Mouse (Mus musculus): ENCODE measurements at regions not wholly inside any gene's neighbourhood (a gene's known extent, or its start where the extent isn't known, plus 50 kb on each side); places are given as distances from the start of the nearest gene placed in this dataset.
A peak's percentile ranks its signal among the peaks of the same experiment; 100 is the strongest.

GRCm38 (mm10) chr10:66941974-66942373 lies 154.0 kb upstream of the Jmjd1c start:
- Histone ChIP-seq H3K9ac (ENCODE audit: low read depth, low read length) (no peak overlapping the region), H3K27me3 (replicated peaks; ENCODE audit: control insufficient read depth, insufficient read depth, low read length) (no peaks in the 10 kb centered on the region), H3K9me3 (ENCODE audit: control insufficient read depth, low read length) (no peaks in the 10 kb centered on the region), H3K4me3 (ENCODE audit: low read length) (no peak overlapping the region), H3K36me3 (ENCODE audit: control insufficient read depth, insufficient read depth, low read length) (no peaks in the 10 kb centered on the region), H3K4me2 (ENCODE audit: low read depth, low read length) (no peak overlapping the region), H3K4me1 (ENCODE audit: control insufficient read depth, insufficient read depth, low read length) (peaks cover 3% of the 10 kb centered on the region; the same call in 1 of the 2 replicates), H3K27ac (ENCODE audit: low read length) (no peak overlapping the region)
- ATAC-seq: no peak
- WGBS: 84% methylated on average over 3 of the region's 3 CpGs

- no peak overlapping the region for H3K27ac ChIP-seq (ENCODE audit: low read length)
- no peak overlapping the region for H3K4me3 ChIP-seq (ENCODE audit: low read length)
- H3K9ac ChIP-seq (ENCODE audit: low read depth, low read length): no peak overlapping the region
- ATAC-seq: no peak
- WGBS: 32% methylated on average over 5 of the region's 5 CpGs
- H3K27me3 ChIP-seq (replicated peaks; ENCODE audit: control insufficient read depth, insufficient read depth, low read length): no peaks in the 10 kb centered on the region
- no peaks in the 10 kb centered on the region for H3K36me3 ChIP-seq (ENCODE audit: control insufficient read depth, insufficient read depth, low read length)
- no peaks in the 10 kb centered on the region for H3K9me3 ChIP-seq (ENCODE audit: control insufficient read depth, low read length)
- H3K4me1 ChIP-seq (ENCODE audit: control insufficient read depth, insufficient read depth, low read length): peaks cover 3% of the 10 kb centered on the region; the same call in 1 of the 2 replicates
- no peak overlapping the region for H3K4me2 ChIP-seq (ENCODE audit: low read depth, low read length)
These were observed 152.1 kb upstream of the Jmjd1c start for GRCm38 (mm10) chr10:66943875-66944274.

GRCm38 (mm10) chr10:66946161-66946560 lies 149.8 kb upstream of the Jmjd1c start:
- no peak overlapping the region for H3K9ac ChIP-seq (ENCODE audit: low read depth, low read length)
- H3K4me3 ChIP-seq (ENCODE audit: low read length): no peak overlapping the region
- H3K4me1 ChIP-seq (ENCODE audit: control insufficient read depth, insufficient read depth, low read length): peaks cover 3% of the 10 kb centered on the region; the same call in 1 of the 2 replicates
- H3K9me3 ChIP-seq (ENCODE audit: control insufficient read depth, low read length): no peaks in the 10 kb centered on the region
- peak; percentile 96 for ATAC-seq
- no peaks in the 10 kb centered on the region for H3K27me3 ChIP-seq (replicated peaks; ENCODE audit: control insufficient read depth, insufficient read depth, low read length)
- no peaks in the 10 kb centered on the region for H3K36me3 ChIP-seq (ENCODE audit: control insufficient read depth, insufficient read depth, low read length)
- WGBS: 36% methylated on average over 2 of the region's 2 CpGs
- H3K4me2 ChIP-seq (ENCODE audit: low read depth, low read length): no peak overlapping the region
- H3K27ac ChIP-seq (ENCODE audit: low read length): peak overlapping the region; percentile 55; the same call in 1 of the 2 replicates

- WGBS: 95% methylated on average over 2 of the region's 2 CpGs
- H3K4me1 ChIP-seq (ENCODE audit: control insufficient read depth, insufficient read depth, low read length): peaks cover 3% of the 10 kb centered on the region; the same call in 1 of the 2 replicates
- ATAC-seq: no peak
These were observed 147.6 kb upstream of the Jmjd1c start for GRCm38 (mm10) chr10:66948329-66948728.

GRCm38 (mm10) chr10:66950441-66950840 lies 145.5 kb upstream of the Jmjd1c start:
- Histone ChIP-seq H3K4me2 (ENCODE audit: low read depth, low read length) (no peak overlapping the region), H3K27ac (ENCODE audit: low read length) (no peak overlapping the region), H3K4me3 (ENCODE audit: low read length) (no peak overlapping the region), H3K36me3 (ENCODE audit: control insufficient read depth, insufficient read depth, low read length) (no peaks in the 10 kb centered on the region), H3K27me3 (replicated peaks; ENCODE audit: control insufficient read depth, insufficient read depth, low read length) (no peaks in the 10 kb centered on the region), H3K9ac (ENCODE audit: low read depth, low read length) (no peak overlapping the region), H3K9me3 (ENCODE audit: control insufficient read depth, low read length) (no peaks in the 10 kb centered on the region), H3K4me1 (ENCODE audit: control insufficient read depth, insufficient read depth, low read length) (no peaks in the 10 kb centered on the region; the same call in 1 of the 2 replicates)
- no peak for ATAC-seq
- WGBS: 92% methylated on average over 4 of the region's 4 CpGs

More at GRCm38 (mm10) chr10:66948329-66948728, 147.6 kb upstream of the Jmjd1c start:
- no peak overlapping the region for H3K9ac ChIP-seq (ENCODE audit: low read depth, low read length)
- no peaks in the 10 kb centered on the region for H3K36me3 ChIP-seq (ENCODE audit: control insufficient read depth, insufficient read depth, low read length)
- H3K4me3 ChIP-seq (ENCODE audit: low read length): no peak overlapping the region
- H3K4me2 ChIP-seq (ENCODE audit: low read depth, low read length): no peak overlapping the region
- H3K27ac ChIP-seq (ENCODE audit: low read length): no peak overlapping the region
- H3K9me3 ChIP-seq (ENCODE audit: control insufficient read depth, low read length): no peaks in the 10 kb centered on the region
- no peaks in the 10 kb centered on the region for H3K27me3 ChIP-seq (replicated peaks; ENCODE audit: control insufficient read depth, insufficient read depth, low read length)

GRCm38 (mm10) chr10:66951231-66951822 lies 144.6 kb upstream of the Jmjd1c start:
- 77% methylated on average over 8 of the region's 8 CpGs for WGBS
- H3K4me1 ChIP-seq (ENCODE audit: control insufficient read depth, insufficient read depth, low read length): no peaks in the 10 kb centered on the region; the same call in 1 of the 2 replicates
- no peak overlapping the region for H3K9ac ChIP-seq (ENCODE audit: low read depth, low read length)
- H3K9me3 ChIP-seq (ENCODE audit: control insufficient read depth, low read length): no peaks in the 10 kb centered on the region
- H3K4me2 ChIP-seq (ENCODE audit: low read depth, low read length): no peak overlapping the region
- no peaks in the 10 kb centered on the region for H3K36me3 ChIP-seq (ENCODE audit: control insufficient read depth, insufficient read depth, low read length)
- H3K4me3 ChIP-seq (ENCODE audit: low read length): no peak overlapping the region
- H3K27ac ChIP-seq (ENCODE audit: low read length): no peak overlapping the region
- no peaks in the 10 kb centered on the region for H3K27me3 ChIP-seq (replicated peaks; ENCODE audit: control insufficient read depth, insufficient read depth, low read length)
- no peak for ATAC-seq

GRCm38 (mm10) chr10:66951935-66952334 lies 144.0 kb upstream of the Jmjd1c start:
- H3K4me1 ChIP-seq (ENCODE audit: control insufficient read depth, insufficient read depth, low read length): no peaks in the 10 kb centered on the region
- no peaks in the 10 kb centered on the region for H3K27me3 ChIP-seq (replicated peaks; ENCODE audit: control insufficient read depth, insufficient read depth, low read length)
- H3K4me2 ChIP-seq (ENCODE audit: low read depth, low read length): no peak overlapping the region
- WGBS: 62% methylated on average over 9 of the region's 9 CpGs
- ATAC-seq: peak; percentile 62; the same call in 1 of the 2 replicates
- no peak overlapping the region for H3K9ac ChIP-seq (ENCODE audit: low read depth, low read length)
- H3K9me3 ChIP-seq (ENCODE audit: control insufficient read depth, low read length): no peaks in the 10 kb centered on the region
- no peak overlapping the region for H3K4me3 ChIP-seq (ENCODE audit: low read length)
- H3K27ac ChIP-seq (ENCODE audit: low read length): no peak overlapping the region
- H3K36me3 ChIP-seq (ENCODE audit: control insufficient read depth, insufficient read depth, low read length): no peaks in the 10 kb centered on the region

- no peak overlapping the region for H3K9ac ChIP-seq (ENCODE audit: low read depth, low read length)
- 53% methylated on average over 10 of the region's 10 CpGs for WGBS
- no peak overlapping the region for H3K27ac ChIP-seq (ENCODE audit: low read length)
- H3K4me3 ChIP-seq (ENCODE audit: low read length): no peak overlapping the region
- H3K27me3 ChIP-seq (replicated peaks; ENCODE audit: control insufficient read depth, insufficient read depth, low read length): no peaks in the 10 kb centered on the region
- no peaks in the 10 kb centered on the region for H3K4me1 ChIP-seq (ENCODE audit: control insufficient read depth, insufficient read depth, low read length)
- H3K9me3 ChIP-seq (ENCODE audit: control insufficient read depth, low read length): no peaks in the 10 kb centered on the region
- H3K4me2 ChIP-seq (ENCODE audit: low read depth, low read length): no peak overlapping the region
- no peak for ATAC-seq
- H3K36me3 ChIP-seq (ENCODE audit: control insufficient read depth, insufficient read depth, low read length): no peaks in the 10 kb centered on the region
These were observed 142.5 kb upstream of the Jmjd1c start for GRCm38 (mm10) chr10:66953248-66953975.

GRCm38 (mm10) chr10:66953976-66954505 lies 141.9 kb upstream of the Jmjd1c start:
- Histone ChIP-seq H3K4me1 (ENCODE audit: control insufficient read depth, insufficient read depth, low read length) (no peaks in the 10 kb centered on the region), H3K36me3 (ENCODE audit: control insufficient read depth, insufficient read depth, low read length) (no peaks in the 10 kb centered on the region), H3K4me2 (ENCODE audit: low read depth, low read length) (no peak overlapping the region), H3K27ac (ENCODE audit: low read length) (no peak overlapping the region), H3K4me3 (ENCODE audit: low read length) (no peak overlapping the region), H3K27me3 (replicated peaks; ENCODE audit: control insufficient read depth, insufficient read depth, low read length) (no peaks in the 10 kb centered on the region), H3K9me3 (ENCODE audit: control insufficient read depth, low read length) (no peaks in the 10 kb centered on the region), H3K9ac (ENCODE audit: low read depth, low read length) (no peak overlapping the region)
- ATAC-seq: no peak
- 61% methylated on average over 4 of the region's 4 CpGs for WGBS

Data from intestine, embryonic 16.5 days (tissue).